Mouse (Mus musculus) liver, embryonic 11.5 days (tissue): ENCODE results near the gene Nmnat3. TPM values are rescaled to one million over a fixed set of nuclear protein-coding genes. Genes with fewer than 3 reads are reported as not detected.

Source experiments
- ATAC-seq: fragments of 200-750 bp; cut with Nextera tagmentation; replicated peaks from 2 replicates; pipeline ENCODE4 v1.8.0; 2017; ENCODE audit warnings: moderate number of reproducible peaks, mild to moderate bottlenecking, moderate TSS enrichment, moderate library complexity; ENCODE audit not compliant: low FRiP score
- DNase-seq: peaks from one replicate; pipeline ENCODE4 v3.0.0-alpha.2; 2017; ENCODE audit warnings: low spot score
- H3K27ac ChIP-seq: fragments of 300-500 bp; sonication (generic); 2 replicates; pipeline ENCODE4 v1.5.1; 2014; ENCODE audit warnings: mild to moderate bottlenecking, low read depth, low read length, control low read depth
- H3K27me3 ChIP-seq: fragments of 300-500 bp; sonication (generic); replicated peaks from 2 replicates; pipeline ENCODE4 v1.6.1; 2014; ENCODE audit warnings: low read length, mixed read lengths; ENCODE audit not compliant: control insufficient read depth, insufficient read depth
- H3K36me3 ChIP-seq: fragments of 300-500 bp; sonication (generic); 2 replicates; pipeline ENCODE4 v1.6.1; 2014; ENCODE audit warnings: mild to moderate bottlenecking, low read length, moderate library complexity, mixed read lengths; ENCODE audit not compliant: control insufficient read depth, insufficient read depth
- H3K4me1 ChIP-seq: fragments of 300-500 bp; sonication (generic); replicated peaks from 2 replicates; pipeline ENCODE4 v1.6.1; 2014; ENCODE audit warnings: low read length, mixed read lengths; ENCODE audit not compliant: control insufficient read depth, insufficient read depth
- H3K4me2 ChIP-seq: fragments of 300-500 bp; sonication (generic); 2 replicates; pipeline ENCODE4 v1.6.1; 2014; ENCODE audit warnings: mild to moderate bottlenecking, control low read depth, moderate library complexity
- H3K4me3 ChIP-seq: fragments of 300-500 bp; sonication (generic); 2 replicates; pipeline ENCODE4 v1.5.1; 2014; ENCODE audit warnings: low read depth, low read length, control low read depth
- H3K9ac ChIP-seq: fragments of 300-500 bp; sonication (generic); 2 replicates; pipeline ENCODE4 v1.6.1; 2014; ENCODE audit warnings: low read depth, low read length, control low read depth
- H3K9me3 ChIP-seq: fragments of 300-500 bp; sonication (generic); 2 replicates; pipeline ENCODE4 v1.6.1; 2016; ENCODE audit warnings: low read length, inconsistent platforms, mixed read lengths; ENCODE audit not compliant: control insufficient read depth
- WGBS: fragments of 180-500 bp; shearing (Covaris S2); extraction: QIAGEN DNeasy Blood & Tissue Kit; methylation state at CpG from one replicate; pipeline ENCODE4 v1.1.7; 2014; 5-methylcytosine and 5-hydroxymethylcytosine counted together
- polyA plus RNA-seq: library from polyadenylated mRNA; unstranded; fragments of >200 nt; fragmentation: Nextera tagmentation; extraction: Ambion mirVana; gene quantifications from 2 replicates; pipeline ENCODE4 v1.2.1, GENCODE M21; 2014

The Nmnat3 gene
- polyA plus RNA-seq, 1 experiment from 2014 or later: 35.9 TPM

DNA sequence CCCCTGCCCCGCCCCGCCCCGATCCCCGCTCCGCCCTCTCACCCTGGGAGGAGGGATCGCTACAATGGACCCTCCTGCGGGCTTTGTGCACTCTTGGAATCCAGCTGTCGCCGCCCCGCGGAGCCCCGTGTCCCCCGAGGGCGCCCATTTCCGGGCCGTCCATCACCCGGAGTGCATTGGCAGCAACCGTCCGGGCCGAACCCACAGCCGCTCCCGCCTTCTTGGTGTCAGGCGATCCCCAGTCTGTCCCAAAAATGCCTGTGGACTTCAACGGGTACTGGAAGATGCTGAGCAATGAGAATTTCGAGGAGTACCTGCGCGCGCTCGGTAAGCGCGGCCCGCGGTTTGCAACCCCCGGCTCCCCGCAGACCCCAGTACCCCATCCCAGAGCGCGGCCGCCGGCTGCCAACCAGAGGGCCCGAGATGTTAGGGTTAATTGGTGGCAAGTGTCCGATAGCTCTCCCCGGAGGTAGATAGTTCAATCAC lies 137.5 kb downstream of the Nmnat3 start:
- DNase-seq (peak; percentile 68), ATAC-seq (peak; percentile 52; the same call in 1 of the 2 replicates)
- no peaks in the 10 kb centered on the region for H3K9me3 ChIP-seq
- H3K4me3 ChIP-seq: peak overlapping the region; percentile 55
- peak overlapping the region; percentile 77 for H3K4me2 ChIP-seq
- H3K9ac ChIP-seq: peak overlapping the region; percentile 65
- H3K4me1 ChIP-seq: peaks cover 33% of the 10 kb centered on the region
- WGBS: 2% methylated on average over 36 of the region's 42 CpGs
- peak overlapping the region; percentile 8; the same call in 1 of the 2 replicates for H3K27ac ChIP-seq
- H3K27me3 ChIP-seq: peaks cover 9% of the 10 kb centered on the region; the same call in 1 of the 2 replicates
- no peaks in the 10 kb centered on the region for H3K36me3 ChIP-seq

DNA sequence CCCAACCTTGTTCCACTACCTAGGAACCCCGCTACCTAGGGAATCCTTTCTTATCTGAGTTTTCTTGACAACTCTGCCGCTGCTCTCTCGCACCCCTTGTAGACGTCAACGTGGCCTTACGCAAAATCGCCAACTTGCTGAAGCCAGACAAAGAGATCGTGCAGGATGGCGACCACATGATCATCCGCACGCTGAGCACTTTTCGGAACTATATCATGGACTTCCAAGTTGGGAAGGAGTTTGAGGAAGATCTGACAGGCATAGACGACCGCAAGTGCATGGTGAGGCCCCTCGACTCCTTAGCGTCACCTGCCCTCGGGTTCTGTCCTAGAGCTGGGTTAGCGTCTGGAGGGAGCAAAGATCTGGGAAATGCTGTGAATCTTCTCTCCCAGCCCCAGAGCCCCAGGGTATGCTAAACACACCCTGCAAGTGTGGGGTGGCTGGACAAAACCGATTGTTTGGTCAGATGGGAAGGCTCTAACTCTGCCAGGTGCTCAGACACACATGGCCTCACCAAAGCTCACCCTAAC lies 138.2 kb downstream of the Nmnat3 start:
- Histone ChIP-seq H3K4me1 (peaks cover 37% of the 10 kb centered on the region), H3K27me3 (peaks cover 9% of the 10 kb centered on the region; the same call in 1 of the 2 replicates), H3K27ac (no peak overlapping the region; the same call in 1 of the 2 replicates), H3K4me2 (peak overlapping the region; percentile 77), H3K36me3 (no peaks in the 10 kb centered on the region), H3K4me3 (peak overlapping the region; percentile 55), H3K9me3 (no peaks in the 10 kb centered on the region), H3K9ac (peak overlapping the region; percentile 65)
- 10% methylated on average over 19 of the region's 19 CpGs for WGBS
- DNase-seq (peak; percentile 36), ATAC-seq (no peak)

DNA sequence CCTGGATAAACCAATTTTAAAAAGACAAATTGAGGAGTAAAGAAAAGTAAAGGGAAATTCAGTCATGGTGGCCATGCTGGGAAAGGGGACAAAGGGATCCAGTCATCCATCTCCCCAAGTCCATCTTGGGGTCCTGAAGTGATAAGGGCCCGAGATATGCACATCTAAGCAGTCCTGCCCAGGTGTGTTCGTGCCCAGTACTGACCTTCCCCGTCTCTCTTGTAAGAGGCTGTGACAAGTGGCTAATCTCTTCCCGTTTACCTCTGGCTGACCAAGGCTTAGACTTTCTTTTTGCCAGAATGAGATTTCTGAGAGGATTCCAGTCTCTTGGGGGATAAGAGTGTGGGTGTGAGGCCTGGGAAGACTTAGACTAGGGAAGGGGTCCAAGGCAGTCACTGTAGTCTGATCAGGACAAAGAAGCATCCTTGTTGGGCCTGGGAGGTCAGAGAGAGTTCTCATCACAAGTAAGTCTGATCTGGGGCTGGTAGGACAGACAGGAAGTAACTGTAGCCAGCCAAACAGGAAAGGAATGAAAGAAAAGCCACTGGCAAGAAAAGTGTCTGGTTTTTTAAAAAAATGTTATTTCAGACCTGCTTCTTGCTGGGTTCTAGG lies 140.8 kb downstream of the Nmnat3 start:
- ATAC-seq: no peak
- Histone ChIP-seq H3K27me3 (peaks cover 9% of the 10 kb centered on the region; the same call in 1 of the 2 replicates), H3K4me2 (peak overlapping the region; percentile 27; the same call in 1 of the 2 replicates), H3K36me3 (no peaks in the 10 kb centered on the region), H3K9me3 (no peaks in the 10 kb centered on the region), H3K27ac (no peak overlapping the region), H3K4me1 (peaks cover 37% of the 10 kb centered on the region), H3K4me3 (no peak overlapping the region), H3K9ac (no peak overlapping the region)
- 64% methylated on average over 4 of the region's 4 CpGs for WGBS
- DNase-seq: no peak

DNA sequence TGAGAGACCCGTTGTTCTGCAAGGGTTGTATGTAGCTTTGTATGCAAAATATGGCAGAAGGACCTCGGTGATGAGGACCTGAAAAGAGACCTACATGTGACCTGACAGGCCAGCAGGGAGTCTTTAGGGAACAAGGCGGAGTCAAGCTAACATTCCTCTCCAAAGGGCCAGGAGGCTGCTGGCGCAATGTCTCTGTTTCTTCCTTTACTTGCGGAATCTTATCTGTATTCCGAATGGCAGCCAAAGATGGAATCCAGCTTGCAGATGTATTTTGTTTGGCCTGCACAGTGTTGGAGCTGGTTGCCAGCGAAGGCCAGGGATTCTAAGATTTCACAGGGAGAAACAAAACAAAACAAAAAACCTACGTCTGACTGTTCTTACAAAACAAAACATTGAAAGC lies 141.5 kb downstream of the Nmnat3 start:
- H3K4me2 ChIP-seq: no peak overlapping the region; the same call in 1 of the 2 replicates
- ATAC-seq (no peak), DNase-seq (no peak)
- H3K9ac ChIP-seq: no peak overlapping the region
- peaks cover 37% of the 10 kb centered on the region for H3K4me1 ChIP-seq
- no peak overlapping the region for H3K27ac ChIP-seq
- H3K36me3 ChIP-seq: no peaks in the 10 kb centered on the region
- no peak overlapping the region for H3K4me3 ChIP-seq
- peaks cover 9% of the 10 kb centered on the region; the same call in 1 of the 2 replicates for H3K27me3 ChIP-seq
- WGBS: 66% methylated on average over 8 of the region's 8 CpGs
- H3K9me3 ChIP-seq: no peaks in the 10 kb centered on the region

DNA sequence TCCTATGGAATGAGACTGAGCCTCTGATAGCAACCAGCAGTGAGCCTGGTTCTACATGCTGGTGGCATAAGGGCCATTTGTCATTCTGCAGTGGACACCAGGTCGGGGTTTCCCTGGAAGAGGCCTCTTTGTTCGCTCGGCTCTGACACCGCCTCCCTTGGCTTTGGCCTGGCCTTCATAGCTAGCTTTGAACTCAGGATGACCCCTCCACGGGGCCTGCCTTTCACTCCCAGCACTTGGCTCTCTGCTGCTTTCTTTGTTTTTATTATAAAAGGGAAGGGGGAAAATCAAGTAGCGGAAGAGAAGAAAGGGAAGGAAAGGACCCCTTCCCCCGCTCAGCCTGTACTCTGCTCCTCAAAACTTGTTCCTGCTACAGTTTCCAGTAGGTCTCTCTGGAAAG lies 142.6 kb downstream of the Nmnat3 start:
- no peak overlapping the region for H3K9ac ChIP-seq
- 49% methylated on average over 7 of the region's 7 CpGs for WGBS
- peaks cover 35% of the 10 kb centered on the region for H3K4me1 ChIP-seq

DNA sequence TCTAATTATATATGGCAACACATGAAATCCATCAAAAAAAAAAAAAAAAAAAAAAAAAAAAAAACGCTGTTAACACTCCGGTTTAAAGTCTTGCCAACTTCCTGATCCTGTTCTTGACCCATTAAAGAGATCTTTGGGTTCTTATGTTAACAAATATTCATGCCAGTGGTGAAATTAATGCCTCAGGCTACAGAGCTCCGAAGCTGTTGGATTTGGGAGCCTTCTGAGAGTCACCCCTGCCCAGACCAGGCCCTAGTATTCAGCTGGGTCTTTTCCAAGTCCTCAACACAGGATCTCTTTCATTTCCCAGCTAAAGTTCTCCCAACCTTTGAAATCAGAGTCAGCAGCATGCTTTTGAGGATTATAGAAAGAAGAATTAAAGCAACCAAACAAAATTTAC lies 143.3 kb downstream of the Nmnat3 start:
- Histone ChIP-seq H3K27ac (no peak overlapping the region), H3K4me3 (no peak overlapping the region), H3K4me2 (no peak overlapping the region), H3K9me3 (no peaks in the 10 kb centered on the region), H3K36me3 (no peaks in the 10 kb centered on the region), H3K9ac (no peak overlapping the region), H3K27me3 (peaks cover 8% of the 10 kb centered on the region; the same call in 1 of the 2 replicates), H3K4me1 (peaks cover 34% of the 10 kb centered on the region)
- ATAC-seq (no peak), DNase-seq (no peak)
- 54% methylated on average over 3 of the region's 3 CpGs for WGBS

More for the DNA sequence above, 142.6 kb downstream of the Nmnat3 start:
- Histone ChIP-seq H3K27me3 (peaks cover 9% of the 10 kb centered on the region; the same call in 1 of the 2 replicates), H3K27ac (no peak overlapping the region), H3K36me3 (no peaks in the 10 kb centered on the region), H3K4me3 (no peak overlapping the region), H3K4me2 (no peak overlapping the region), H3K9me3 (no peaks in the 10 kb centered on the region)
- no peak for DNase-seq
- ATAC-seq: no peak; the same call in 1 of the 2 replicates

DNA sequence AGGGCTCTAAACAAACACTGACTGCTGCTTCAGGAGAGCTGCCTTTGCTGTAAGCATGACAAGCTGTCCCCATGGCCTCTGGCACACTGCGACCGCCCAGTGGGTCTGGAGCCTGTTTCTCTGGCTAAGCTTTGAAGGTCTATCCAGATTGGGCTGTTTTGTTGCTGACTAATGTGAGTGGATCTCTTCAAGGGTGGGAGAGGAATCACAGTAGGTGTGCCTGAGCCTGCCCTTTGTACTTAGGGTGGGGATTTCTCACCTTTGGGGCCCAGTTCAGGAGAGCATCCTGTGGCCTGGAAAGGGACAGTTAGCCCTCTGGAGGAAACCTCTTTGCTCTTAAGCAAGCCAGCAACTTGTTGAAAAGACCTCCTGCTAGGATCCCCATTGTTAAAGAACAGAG lies 145.8 kb downstream of the Nmnat3 start:
- peaks cover 16% of the 10 kb centered on the region for H3K4me1 ChIP-seq
- H3K4me2 ChIP-seq: no peak overlapping the region
- H3K4me3 ChIP-seq: no peak overlapping the region
- no peaks in the 10 kb centered on the region for H3K9me3 ChIP-seq
- 73% methylated on average over 2 of the region's 2 CpGs for WGBS
- no peak overlapping the region for H3K9ac ChIP-seq
- no peaks in the 10 kb centered on the region for H3K36me3 ChIP-seq
- no peak overlapping the region for H3K27ac ChIP-seq
- no peaks in the 10 kb centered on the region; the same call in 1 of the 2 replicates for H3K27me3 ChIP-seq
- DNase-seq (no peak), ATAC-seq (no peak)

DNA sequence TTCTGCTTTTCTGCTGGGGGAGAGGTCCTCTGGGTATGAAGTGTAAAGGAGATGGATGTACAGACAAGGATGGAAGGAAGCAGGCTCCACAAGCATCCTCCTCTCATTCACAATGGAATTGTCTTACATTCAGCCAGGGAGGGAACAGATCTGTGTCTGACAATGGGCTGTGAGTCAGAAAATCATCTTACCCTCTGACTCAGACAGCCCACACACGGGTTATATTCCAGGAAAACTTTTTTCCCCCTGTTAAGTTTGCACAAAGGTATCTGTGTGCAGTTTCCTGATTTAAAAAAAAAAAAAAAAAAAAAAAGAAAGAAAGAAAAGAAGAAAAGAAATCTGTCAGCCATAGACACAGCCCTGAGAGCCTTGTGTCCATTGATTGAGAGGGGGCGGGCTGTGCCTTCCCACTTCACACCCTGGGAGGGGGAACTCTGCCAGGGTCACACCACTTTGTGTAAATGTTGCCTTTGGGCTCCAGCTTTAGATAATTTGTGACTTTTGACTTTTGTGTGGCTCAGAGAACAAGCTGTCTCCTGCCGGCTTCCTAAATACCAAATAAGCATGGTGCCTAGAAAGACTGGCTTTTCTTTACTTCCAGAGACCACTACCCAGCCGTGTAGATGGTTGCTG lies 146.8 kb downstream of the Nmnat3 start:
- Histone ChIP-seq H3K27me3 (no peaks in the 10 kb centered on the region; the same call in 1 of the 2 replicates), H3K4me1 (peaks cover 11% of the 10 kb centered on the region), H3K4me3 (no peak overlapping the region), H3K9me3 (no peaks in the 10 kb centered on the region), H3K4me2 (no peak overlapping the region), H3K27ac (no peak overlapping the region), H3K9ac (no peak overlapping the region), H3K36me3 (no peaks in the 10 kb centered on the region)
- 48% methylated on average over 4 of the region's 4 CpGs for WGBS
- no peak for DNase-seq
- no peak for ATAC-seq
